Mouse (Mus musculus) retina, postnatal 7 days (tissue): Measurements from ENCODE around the gene Grik5.
A peak's percentile ranks its signal among the peaks of the same experiment; 100 is the strongest.

Source experiments
- DNase-seq: peaks from one replicate; pipeline ENCODE4 v3.0.0-alpha.2; 2012; ENCODE audit warnings: low read depth, low spot score

Grik5 gene

GRCm38 (mm10) chr7:24985799-24986198, 86.3 kb downstream of the Grik5 start:
- no peak for DNase-seq

GRCm38 (mm10) chr7:24984307-24984706, 87.8 kb downstream of the Grik5 start:
- no peak for DNase-seq

- DNase-seq, result no peak
Observed at GRCm38 (mm10) chr7:24983396-24983795, 88.8 kb downstream of the Grik5 start.

GRCm38 (mm10) chr7:24980439-24980838, 91.7 kb downstream of the Grik5 start:
- no peak for DNase-seq

- no peak for DNase-seq
Observed at GRCm38 (mm10) chr7:24978781-24979180, 93.4 kb downstream of the Grik5 start.

GRCm38 (mm10) chr7:24974893-24975595, 97.1 kb downstream of the Grik5 start:
- DNase-seq, result peak; percentile 62

GRCm38 (mm10) chr7:24973902-24974301, 98.2 kb downstream of the Grik5 start:
- DNase-seq, result no peak

- DNase-seq, result no peak
Observed at GRCm38 (mm10) chr7:24973208-24973607, 98.9 kb downstream of the Grik5 start.

GRCm38 (mm10) chr7:24971972-24972893, 99.9 kb downstream of the Grik5 start, which contains the start of gene Rabac1:
Rabac1 (minus strand) TSS chr7:24972754.
- DNase-seq, result peak; percentile 89

- peak; percentile 70 for DNase-seq
Observed at GRCm38 (mm10) chr7:24971261-24971971, 100.7 kb downstream of the Grik5 start.

GRCm38 (mm10) chr7:24970341-24970740, 101.8 kb downstream of the Grik5 start:
- no peak for DNase-seq

GRCm38 (mm10) chr7:24969805-24970204, 102.3 kb downstream of the Grik5 start:
- DNase-seq, result no peak

- no peak for DNase-seq
Observed at GRCm38 (mm10) chr7:24968463-24968862, 103.7 kb downstream of the Grik5 start.

GRCm38 (mm10) chr7:24967966-24968365, 104.2 kb downstream of the Grik5 start:
- DNase-seq, result no peak

- peak; percentile 84 for DNase-seq
Observed at GRCm38 (mm10) chr7:24964897-24965535, 107.1 kb downstream of the Grik5 start.

GRCm38 (mm10) chr7:24964288-24964687, 107.9 kb downstream of the Grik5 start:
- no peak for DNase-seq
